In genomic region chr3:40211793-40212192, GRCm38 (mm10) we compare ENCODE assay signal across 22 mouse cellular contexts.
DNase-seq lines count a peak whose midpoint lies in the region; ATAC-seq and TF ChIP-seq lines count a peak whose summit lies in the region.
"Had no signal": no experiment of that assay in that cellular context is flagged by ENCODE, and none has a peak within 500 bp of the region (broad histone marks: within the 10 kb centered on the region; RNA-seq: fewer than 3 reads in every experiment).

No protein-coding gene starts in this region.

- ATAC-seq in heart, embryonic 16.5 days (replicated peaks; ENCODE audit: extremely low read depth, insufficient read depth, low FRiP score), result peak; percentile 52
- peak; percentile 78 for ATAC-seq in limb, embryonic 14.5 days (ENCODE audit: low FRiP score, low read depth)
- ATAC-seq in limb, embryonic 15.5 days (ENCODE audit: insufficient number of reproducible peaks, low FRiP score, low TSS enrichment, low read depth), result peak; percentile 58; the same call in 1 of the 2 replicates
- ATAC-seq: forebrain, embryonic 14.5 days; forebrain, embryonic 16.5 days had no signal

- H3K4me3 ChIP-seq in heart, embryonic 16.5 days (ENCODE audit: low read length), result no peak overlapping the region
- H3K4me3 ChIP-seq in limb, embryonic 14.5 days (replicated peaks; ENCODE audit: low read length), result no peak overlapping the region
- H3K4me3 ChIP-seq in limb, embryonic 15.5 days, result no peak overlapping the region
- H3K4me3 ChIP-seq: embryonic facial prominence, embryonic 13.5 days; embryonic facial prominence, embryonic 15.5 days; erythroblast, embryonic 14.5 days; forebrain, embryonic 10.5 days; forebrain, embryonic 12.5 days had no signal

- no peak overlapping the region for H3K9ac ChIP-seq in heart, embryonic 16.5 days (ENCODE audit: low read length)
- H3K9ac ChIP-seq in limb, embryonic 14.5 days (ENCODE audit: low read depth, low read length, severe bottlenecking), result no peak overlapping the region
- H3K9ac ChIP-seq in limb, embryonic 15.5 days, result no peak overlapping the region
- H3K9ac ChIP-seq: embryonic facial prominence, embryonic 13.5 days; embryonic facial prominence, embryonic 15.5 days; forebrain, embryonic 12.5 days had no signal

- intact Hi-C loops in left cerebral cortex, postnatal 36 days (cut with DNase I), result no loop called here

- H3K4me2 ChIP-seq in heart, embryonic 16.5 days (ENCODE audit: low read depth, low read length), result no peak overlapping the region
- no peak overlapping the region for H3K4me2 ChIP-seq in limb, embryonic 14.5 days (replicated peaks; ENCODE audit: low read depth, low read length, severe bottlenecking)
- H3K4me2 ChIP-seq in limb, embryonic 15.5 days, result no peak overlapping the region
- H3K4me2 ChIP-seq: embryonic facial prominence, embryonic 13.5 days; embryonic facial prominence, embryonic 15.5 days; forebrain, embryonic 12.5 days had no signal

- TF ChIP-seq POLR2A in limb, embryonic 14.5 days (IDR thresholded peaks at IDR 0.05; ENCODE audit: borderline replicate concordance, extremely low read depth, insufficient read depth, insufficient read length), result no peak

- H3K4me1 ChIP-seq in heart, embryonic 16.5 days (ENCODE audit: control insufficient read depth, insufficient read depth, low read length), result no peaks in the 10 kb centered on the region
- H3K4me1 ChIP-seq in limb, embryonic 14.5 days (ENCODE audit: control insufficient read depth, insufficient read depth, low read length), result no peaks in the 10 kb centered on the region
- no peaks in the 10 kb centered on the region for H3K4me1 ChIP-seq in limb, embryonic 15.5 days
- H3K4me1 ChIP-seq: embryonic facial prominence, embryonic 13.5 days; embryonic facial prominence, embryonic 15.5 days; forebrain, embryonic 10.5 days; forebrain, embryonic 12.5 days had no signal

- H3K27ac ChIP-seq in heart, embryonic 16.5 days (ENCODE audit: low read length), result no peak overlapping the region
- H3K27ac ChIP-seq in limb, embryonic 14.5 days (replicated peaks; ENCODE audit: low read depth, low read length), result no peak overlapping the region
- no peak overlapping the region for H3K27ac ChIP-seq in limb, embryonic 15.5 days
- H3K27ac ChIP-seq: embryonic facial prominence, embryonic 13.5 days; embryonic facial prominence, embryonic 15.5 days; forebrain, embryonic 10.5 days; forebrain, embryonic 12.5 days had no signal

- no peaks in the 10 kb centered on the region for H3K9me3 ChIP-seq in heart, embryonic 16.5 days (replicated peaks; ENCODE audit: control insufficient read depth, low read length)
- no peaks in the 10 kb centered on the region for H3K9me3 ChIP-seq in limb, embryonic 14.5 days (ENCODE audit: control insufficient read depth, low read length)
- no peaks in the 10 kb centered on the region for H3K9me3 ChIP-seq in limb, embryonic 15.5 days
- H3K9me3 ChIP-seq: embryonic facial prominence, embryonic 13.5 days; embryonic facial prominence, embryonic 15.5 days; forebrain, embryonic 10.5 days; forebrain, embryonic 12.5 days had no signal

- H3K36me3 ChIP-seq in heart, embryonic 16.5 days (ENCODE audit: control insufficient read depth, insufficient read depth), result no peaks in the 10 kb centered on the region
- no peaks in the 10 kb centered on the region for H3K36me3 ChIP-seq in limb, embryonic 14.5 days (ENCODE audit: control insufficient read depth, insufficient read depth, low read length)
- H3K36me3 ChIP-seq in limb, embryonic 15.5 days, result no peaks in the 10 kb centered on the region
- H3K36me3 ChIP-seq: embryonic facial prominence, embryonic 13.5 days; embryonic facial prominence, embryonic 15.5 days; forebrain, embryonic 10.5 days; forebrain, embryonic 12.5 days had no signal

- no peak for DNase-seq in heart, adult 9 months (ENCODE audit: low spot score in 2 of 2)
- DNase-seq in limb, embryonic 14.5 days (ENCODE audit: low spot score), result peak; percentile 56
- DNase-seq in left cerebral cortex, postnatal 36 days (ENCODE audit: low spot score in 2 of 2), result no peak
- DNase-seq: adrenal gland, adult 2 months; adrenal gland, postnatal 10 days; adrenal gland, postnatal 25 days; cerebellum, adult 11 months; cerebellum, adult 18-20 months; cerebellum, adult 8-10 months; cerebellum, adult 9-11 months; cerebellum, postnatal 14 days; cerebellum, postnatal 36 days; embryo, embryonic 11 days had no signal

- H3K27me3 ChIP-seq in heart, embryonic 16.5 days (ENCODE audit: control insufficient read depth, insufficient read depth, low read length), result no peaks in the 10 kb centered on the region
- H3K27me3 ChIP-seq in limb, embryonic 14.5 days (ENCODE audit: control insufficient read depth, insufficient read depth, low read length), result no peaks in the 10 kb centered on the region
- H3K27me3 ChIP-seq in limb, embryonic 15.5 days, result no peaks in the 10 kb centered on the region
- H3K27me3 ChIP-seq: embryonic facial prominence, embryonic 13.5 days; embryonic facial prominence, embryonic 15.5 days; forebrain, embryonic 12.5 days had no signal
